In genomic region chr8:49902032-49902431, GRCm38 (mm10) we compare ENCODE assay signal across 16 mouse cellular contexts.
DNase-seq lines count a peak whose midpoint lies in the region; ATAC-seq lines count a peak whose summit lies in the region.
"Had no signal": no experiment of that assay in that cellular context is flagged by ENCODE, and none has a peak within 500 bp of the region (broad histone marks: within the 10 kb centered on the region; RNA-seq: fewer than 3 reads in every experiment).

No protein-coding gene starts in this region.

- no peak overlapping the region for H3K4me3 ChIP-seq in kidney, embryonic 16.5 days (ENCODE audit: low read length)
- no peak overlapping the region for H3K4me3 ChIP-seq in embryonic facial prominence, embryonic 12.5 days
- no peak overlapping the region for H3K4me3 ChIP-seq in limb, embryonic 13.5 days
- H3K4me3 ChIP-seq: liver, embryonic 12.5 days had no signal

- 0 out of 2 replicates have a peak overlapping the region, but pooled peaks have one; percentile 7 for H3K27ac ChIP-seq in kidney, embryonic 16.5 days (ENCODE audit: low read length)
- H3K27ac ChIP-seq in embryonic facial prominence, embryonic 12.5 days: peak overlapping the region; percentile 60; the same call in 1 of the 2 replicates
- H3K27ac ChIP-seq in limb, embryonic 13.5 days: peak overlapping the region; percentile 52; the same call in 1 of the 2 replicates
- H3K27ac ChIP-seq: liver, embryonic 12.5 days had no signal

- H3K27me3 ChIP-seq in kidney, embryonic 16.5 days (ENCODE audit: insufficient read depth, low read length): no peaks in the 10 kb centered on the region
- no peaks in the 10 kb centered on the region for H3K27me3 ChIP-seq in embryonic facial prominence, embryonic 12.5 days
- no peaks in the 10 kb centered on the region for H3K27me3 ChIP-seq in limb, embryonic 13.5 days
- H3K27me3 ChIP-seq: liver, embryonic 12.5 days had no signal

- ATAC-seq in kidney, embryonic 16.5 days (ENCODE audit: low FRiP score, low TSS enrichment): peak; percentile 75; the same call in 1 of the 2 replicates
- peak; percentile 60; the same call in 1 of the 2 replicates for ATAC-seq in embryonic facial prominence, embryonic 12.5 days (ENCODE audit: insufficient number of reproducible peaks, insufficient read depth, low FRiP score, low TSS enrichment)
- peak; percentile 51; the same call in 1 of the 2 replicates for ATAC-seq in limb, embryonic 13.5 days (ENCODE audit: low FRiP score, low read depth)
- ATAC-seq: forebrain, embryonic 16.5 days; intestine, embryonic 16.5 days; liver, embryonic 12.5 days had no signal

- peaks cover 5% of the 10 kb centered on the region; the same call in 1 of the 2 replicates for H3K4me1 ChIP-seq in kidney, embryonic 16.5 days (ENCODE audit: insufficient read depth, low read length)
- peaks cover 9% of the 10 kb centered on the region; the same call in 1 of the 2 replicates for H3K4me1 ChIP-seq in embryonic facial prominence, embryonic 12.5 days
- H3K4me1 ChIP-seq in limb, embryonic 13.5 days: peaks cover 12% of the 10 kb centered on the region
- H3K4me1 ChIP-seq: liver, embryonic 12.5 days had no signal

- H3K9me3 ChIP-seq in kidney, embryonic 16.5 days (ENCODE audit: low read length): no peaks in the 10 kb centered on the region
- H3K9me3 ChIP-seq in embryonic facial prominence, embryonic 12.5 days: no peaks in the 10 kb centered on the region
- no peaks in the 10 kb centered on the region; the same call in 1 of the 2 replicates for H3K9me3 ChIP-seq in limb, embryonic 13.5 days
- H3K9me3 ChIP-seq: liver, embryonic 12.5 days had no signal

- no peaks in the 10 kb centered on the region for H3K36me3 ChIP-seq in kidney, embryonic 16.5 days (ENCODE audit: insufficient read depth, low read length)
- no peaks in the 10 kb centered on the region for H3K36me3 ChIP-seq in embryonic facial prominence, embryonic 12.5 days
- no peaks in the 10 kb centered on the region for H3K36me3 ChIP-seq in limb, embryonic 13.5 days
- H3K36me3 ChIP-seq: liver, embryonic 12.5 days had no signal

- 18% methylated on average over 6 of the region's 6 CpGs for WGBS in kidney, embryonic 16.5 days
- 36% methylated on average over 6 of the region's 6 CpGs for WGBS in embryonic facial prominence, embryonic 12.5 days
- 29% methylated on average over 6 of the region's 6 CpGs for WGBS in limb, embryonic 13.5 days

- H3K9ac ChIP-seq in kidney, embryonic 16.5 days (replicated peaks; ENCODE audit: low read length): no peak overlapping the region
- no peak overlapping the region for H3K9ac ChIP-seq in embryonic facial prominence, embryonic 12.5 days
- H3K9ac ChIP-seq in limb, embryonic 13.5 days: no peak overlapping the region
- H3K9ac ChIP-seq: liver, embryonic 12.5 days had no signal

- peak; percentile 25 for DNase-seq in embryo, embryonic 11 days
- no peak for DNase-seq in embryo, embryonic 10.5 days (ENCODE audit: low spot score)
- DNase-seq in kidney, postnatal 14 days: no peak
- DNase-seq in urinary bladder, postnatal 4 days (ENCODE audit: low spot score in 2 of 2): no peak
- DNase-seq in urinary bladder, postnatal 36 days (ENCODE audit: low spot score in 2 of 2): no peak
- DNase-seq: adrenal gland, adult 2 months; cerebellum, adult 9-10 months; lung, adult 2 months; right cerebral cortex, postnatal 14 days; thymus, postnatal 36 days had no signal

- H3K4me2 ChIP-seq in kidney, embryonic 16.5 days (replicated peaks; ENCODE audit: low read depth, low read length): 0 out of 2 replicates have a peak overlapping the region, but pooled peaks have one; percentile 19
- no peak overlapping the region for H3K4me2 ChIP-seq in embryonic facial prominence, embryonic 12.5 days (replicated peaks)
- peak overlapping the region; percentile 31 for H3K4me2 ChIP-seq in limb, embryonic 13.5 days (replicated peaks)
- H3K4me2 ChIP-seq: liver, embryonic 12.5 days had no signal

Comparison
In these comparisons a context has a peak if more than half of its experiments do, and no peak if none do; other contexts are left out.
1. H3K27ac ChIP-seq: peak in every context shown above with its lines; median percentile 60 in embryonic facial prominence, embryonic 12.5 days; 52 in limb, embryonic 13.5 days; 7 in kidney, embryonic 16.5 days.